Mouse (Mus musculus): ENCODE results near the gene Fnip2.

DNA sequence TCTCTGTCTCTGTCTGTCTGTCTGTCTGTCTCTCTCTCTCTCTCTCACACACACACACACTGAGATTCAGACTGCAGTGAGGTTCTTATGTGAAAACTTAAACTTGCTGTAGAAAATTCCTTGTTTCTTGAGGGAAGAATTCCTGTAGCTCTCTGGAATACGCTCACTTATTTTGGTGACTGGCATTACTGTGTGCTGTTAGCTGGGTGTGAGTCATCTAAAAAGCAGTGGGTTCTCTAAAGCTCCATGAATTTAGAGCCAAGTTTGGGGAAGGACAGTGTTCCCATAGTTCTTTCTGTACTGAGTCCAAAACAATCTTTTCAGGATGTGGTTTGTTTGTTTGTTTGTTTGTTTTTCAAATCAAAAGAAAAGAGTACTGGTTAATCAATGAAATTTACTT lies 142.2 kb downstream of the Fnip2 start:
- TF ChIP-seq POLR2AphosphoS5 (IDR thresholded peaks at IDR 0.05; ENCODE audit: insufficient replicate concordance, low read depth, low read length) (no peak), CTCF (IDR thresholded peaks at IDR 0.05; ENCODE audit: low read depth, low read length) (no peak)

Data from G1E (cell line).